Mouse (Mus musculus) liver, embryonic 15.5 days (tissue): ENCODE data around the gene Rbp7. TPM values are rescaled to one million over a fixed set of nuclear protein-coding genes. Genes with fewer than 3 reads are reported as not detected.
"Not testable (repeated sequence)": the region's sequence is repeated elsewhere in the genome, so short reads cannot be mapped to it uniquely, and the experiment has no call there.

Experiments used
- ATAC-seq: fragments of 200-750 bp; cut with Nextera tagmentation; 2 replicates; pipeline ENCODE4 v1.8.0; 2017; ENCODE audit warnings: moderate number of reproducible peaks, mild to moderate bottlenecking, moderate library complexity; ENCODE audit not compliant: insufficient read depth
- H3K27ac ChIP-seq: fragments of 300-500 bp; sonication (generic); replicated peaks from 2 replicates; pipeline ENCODE4 v1.5.1; 2015; ENCODE audit warnings: mild to moderate bottlenecking, inconsistent platforms
- H3K27me3 ChIP-seq: fragments of 300-500 bp; sonication (generic); 2 replicates; pipeline ENCODE4 v1.6.1; 2015; ENCODE audit warnings: mild to moderate bottlenecking, inconsistent platforms
- H3K36me3 ChIP-seq: fragments of 300-500 bp; sonication (generic); replicated peaks from 2 replicates; pipeline ENCODE4 v1.6.1; 2015; ENCODE audit warnings: moderate library complexity, mild to moderate bottlenecking, inconsistent platforms
- H3K4me1 ChIP-seq: fragments of 300-500 bp; sonication (generic); replicated peaks from 2 replicates; pipeline ENCODE4 v1.6.1; 2015; ENCODE audit warnings: inconsistent platforms
- H3K4me2 ChIP-seq: fragments of 300-500 bp; sonication (generic); 2 replicates; pipeline ENCODE4 v1.6.1; 2015; ENCODE audit warnings: moderate library complexity, mild to moderate bottlenecking, inconsistent platforms
- H3K4me3 ChIP-seq: fragments of 300-500 bp; sonication (generic); replicated peaks from 2 replicates; pipeline ENCODE4 v1.5.1; 2015; ENCODE audit warnings: mild to moderate bottlenecking, inconsistent platforms
- H3K9ac ChIP-seq: fragments of 300-500 bp; sonication (generic); 2 replicates; pipeline ENCODE4 v1.6.1; 2015; ENCODE audit warnings: moderate library complexity, mild to moderate bottlenecking, inconsistent platforms
- H3K9me3 ChIP-seq: fragments of 300-500 bp; sonication (generic); replicated peaks from 2 replicates; pipeline ENCODE4 v1.6.1; 2016; ENCODE audit warnings: inconsistent platforms
- WGBS: fragments of 180-500 bp; shearing (Covaris S2); methylation state at CpG from one replicate; pipeline ENCODE4 v1.1.7; 2015; ENCODE audit warnings: mixed read lengths; ENCODE audit not compliant: insufficient replicate concordance; 5-methylcytosine and 5-hydroxymethylcytosine counted together
- polyA plus RNA-seq: library from polyadenylated mRNA; unstranded; fragments of >200 nt; fragmentation: Nextera tagmentation; extraction: Ambion mirVana; gene quantifications from 2 replicates; pipeline ENCODE4 v1.2.1, GENCODE M21; 2015

Rbp7 gene
- polyA plus RNA-seq, 1 experiment from 2014 or later, result not detected

- no peaks in the 10 kb centered on the region for H3K9me3 ChIP-seq
- no peak overlapping the region for H3K9ac ChIP-seq
- no peaks in the 10 kb centered on the region for H3K27me3 ChIP-seq
- ATAC-seq, result no peak
- H3K4me3 ChIP-seq, result no peak overlapping the region
- H3K27ac ChIP-seq, result no peak overlapping the region
- WGBS, result 72% methylated on average over 17 of the region's 17 CpGs
- no peak overlapping the region for H3K4me2 ChIP-seq
- H3K36me3 ChIP-seq, result no peaks in the 10 kb centered on the region
- H3K4me1 ChIP-seq, result no peaks in the 10 kb centered on the region
Measured at GRCm38 (mm10) chr4:149454263-149454662, 515 bp downstream of the Rbp7 start.

DNA sequence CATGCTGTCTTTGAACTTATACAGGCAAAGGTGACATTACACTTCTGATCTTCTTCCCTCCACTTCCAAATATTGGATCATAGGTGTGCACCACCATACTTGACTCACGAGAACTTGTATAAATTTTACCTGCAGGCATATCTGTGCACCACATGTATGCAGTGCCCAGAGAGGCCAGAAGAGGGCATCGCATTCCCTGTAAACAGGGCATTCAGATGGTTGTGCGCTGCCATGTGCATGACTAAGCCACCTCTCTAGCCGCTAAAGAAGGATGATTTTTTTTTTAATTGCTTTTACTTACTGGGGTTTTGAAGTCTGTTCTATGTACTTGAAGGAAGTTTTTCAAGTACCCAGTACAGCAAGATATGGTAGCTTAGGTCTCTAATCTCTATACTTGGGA is 1.1 kb downstream of the Rbp7 start:
- H3K9ac ChIP-seq, result no peak overlapping the region
- no peaks in the 10 kb centered on the region for H3K9me3 ChIP-seq
- WGBS, result 65% methylated on average over 4 of the region's 4 CpGs
- H3K36me3 ChIP-seq, result no peaks in the 10 kb centered on the region
- no peaks in the 10 kb centered on the region for H3K27me3 ChIP-seq
- no peaks in the 10 kb centered on the region for H3K4me1 ChIP-seq
- ATAC-seq, result no peak
- H3K27ac ChIP-seq, result no peak overlapping the region
- no peak overlapping the region for H3K4me3 ChIP-seq
- no peak overlapping the region for H3K4me2 ChIP-seq

DNA sequence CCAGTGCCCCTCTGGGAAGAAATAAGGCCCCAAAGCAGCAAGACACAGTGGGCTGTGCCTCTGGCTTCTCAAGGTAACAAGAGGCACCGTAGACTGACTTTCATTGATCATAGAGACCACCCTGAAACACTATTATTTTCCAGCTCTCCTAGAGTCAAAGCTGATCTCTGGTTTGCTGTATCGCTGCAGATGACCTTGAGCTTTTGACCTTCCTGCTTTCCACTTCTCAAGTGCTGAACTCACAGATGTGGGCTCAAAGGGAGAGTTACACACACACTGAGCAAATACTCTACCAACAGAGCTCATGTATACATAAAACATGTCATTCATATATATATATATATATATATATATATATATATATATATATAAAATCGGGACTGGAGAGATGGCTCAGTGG is 4.1 kb downstream of the Rbp7 start:
- WGBS, result 54% methylated on average over 3 of the region's 3 CpGs
- Histone ChIP-seq H3K4me1 (peaks cover 8% of the 10 kb centered on the region), H3K27me3 (no peaks in the 10 kb centered on the region), H3K36me3 (no peaks in the 10 kb centered on the region), H3K9ac (no peak overlapping the region), H3K9me3 (no peaks in the 10 kb centered on the region), H3K4me2 (no peak overlapping the region), H3K4me3 (no peak overlapping the region), H3K27ac (no peak overlapping the region)
- ATAC-seq, result no peak

GRCm38 (mm10) chr4:149446309-149446708 is 8.5 kb downstream of the Rbp7 start:
- peak overlapping the region; percentile 44; the same call in 1 of the 2 replicates for H3K4me3 ChIP-seq
- H3K4me1 ChIP-seq, result peaks cover 21% of the 10 kb centered on the region
- 45% methylated on average over 1 of the region's 1 CpGs for WGBS
- no peak overlapping the region for H3K27ac ChIP-seq
- H3K36me3 ChIP-seq, result no peaks in the 10 kb centered on the region
- no peak overlapping the region for H3K9ac ChIP-seq
- ATAC-seq, result no peak
- no peaks in the 10 kb centered on the region for H3K27me3 ChIP-seq
- no peaks in the 10 kb centered on the region for H3K9me3 ChIP-seq
- peak overlapping the region; percentile 73 for H3K4me2 ChIP-seq

GRCm38 (mm10) chr4:149445868-149446267 is 8.9 kb downstream of the Rbp7 start:
- Histone ChIP-seq H3K36me3 (no peaks in the 10 kb centered on the region), H3K27me3 (no peaks in the 10 kb centered on the region), H3K4me1 (peaks cover 21% of the 10 kb centered on the region), H3K4me2 (peak overlapping the region; percentile 73), H3K9me3 (no peaks in the 10 kb centered on the region), H3K27ac (peak overlapping the region; percentile 70), H3K4me3 (peak overlapping the region; percentile 44), H3K9ac (peak overlapping the region; percentile 48)
- peak; percentile 36 for ATAC-seq
- 5% methylated on average over 11 of the region's 11 CpGs for WGBS

GRCm38 (mm10) chr4:149444964-149445701 is 9.6 kb downstream of the Rbp7 start:
- H3K36me3 ChIP-seq, result no peaks in the 10 kb centered on the region
- H3K4me3 ChIP-seq, result peak overlapping the region; percentile 44
- peak overlapping the region; percentile 70 for H3K27ac ChIP-seq
- peak overlapping the region; percentile 73 for H3K4me2 ChIP-seq
- ATAC-seq, result peak; percentile 92
- no peaks in the 10 kb centered on the region for H3K27me3 ChIP-seq
- H3K9ac ChIP-seq, result peak overlapping the region; percentile 48
- peaks cover 21% of the 10 kb centered on the region for H3K4me1 ChIP-seq
- no peaks in the 10 kb centered on the region for H3K9me3 ChIP-seq
- WGBS, result under 1% methylated on average over 36 of the region's 36 CpGs

DNA sequence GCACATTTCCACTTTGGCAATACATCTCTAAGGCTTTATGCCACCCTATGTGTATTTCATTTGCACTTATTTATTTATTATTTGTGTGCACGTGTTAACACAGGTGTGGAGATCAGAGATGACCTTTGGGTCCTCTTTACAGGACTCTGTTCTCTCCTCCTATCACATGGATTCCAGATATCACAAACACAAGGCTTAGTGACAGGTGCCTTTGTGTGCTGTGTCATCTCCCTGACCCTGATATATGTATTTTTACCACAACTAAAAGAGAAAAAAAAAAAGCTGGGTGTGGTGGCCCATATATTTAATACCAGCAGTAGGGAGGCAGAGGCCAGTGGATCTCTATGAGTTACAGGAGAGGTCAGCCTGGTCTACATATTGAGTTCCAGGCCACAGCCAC is 10.3 kb downstream of the Rbp7 start:
- 34% methylated on average over 1 of the region's 1 CpGs for WGBS
- no peak for ATAC-seq

DNA sequence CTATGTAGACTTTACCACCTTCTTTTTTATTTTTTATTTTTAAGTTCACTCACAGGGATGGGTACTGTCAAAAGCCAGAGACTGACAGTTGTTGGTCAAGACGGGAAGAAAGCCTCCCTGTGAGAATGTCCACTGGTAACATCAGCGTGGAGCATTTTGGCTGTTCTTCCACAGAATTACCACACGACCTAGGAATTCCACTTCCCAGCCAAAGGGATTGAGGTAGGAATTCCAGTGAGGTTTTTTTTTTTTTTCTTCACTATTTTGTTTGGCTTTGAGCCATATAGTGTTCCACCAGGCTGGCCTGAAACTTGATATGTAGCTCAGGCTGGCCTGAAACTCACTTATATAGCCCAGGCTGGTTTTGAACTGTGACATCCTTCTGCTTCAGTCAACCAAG is 12.3 kb downstream of the Rbp7 start:
- Histone ChIP-seq H3K4me1 (peaks cover 28% of the 10 kb centered on the region), H3K36me3 (no peaks in the 10 kb centered on the region), H3K4me2 (no peak overlapping the region), H3K27me3 (no peaks in the 10 kb centered on the region), H3K27ac (no peak overlapping the region), H3K4me3 (no peak overlapping the region), H3K9me3 (no peaks in the 10 kb centered on the region), H3K9ac (no peak overlapping the region)
- ATAC-seq, result no peak
- WGBS, result 54% methylated on average over 3 of the region's 3 CpGs

More for the DNA sequence above, 10.3 kb downstream of the Rbp7 start:
- Histone ChIP-seq H3K4me2 (no peak overlapping the region; the same call in 1 of the 2 replicates), H3K4me1 (peaks cover 24% of the 10 kb centered on the region), H3K9me3 (no peaks in the 10 kb centered on the region), H3K36me3 (no peaks in the 10 kb centered on the region), H3K27me3 (no peaks in the 10 kb centered on the region), H3K9ac (no peak overlapping the region), H3K4me3 (no peak overlapping the region), H3K27ac (no peak overlapping the region)

DNA sequence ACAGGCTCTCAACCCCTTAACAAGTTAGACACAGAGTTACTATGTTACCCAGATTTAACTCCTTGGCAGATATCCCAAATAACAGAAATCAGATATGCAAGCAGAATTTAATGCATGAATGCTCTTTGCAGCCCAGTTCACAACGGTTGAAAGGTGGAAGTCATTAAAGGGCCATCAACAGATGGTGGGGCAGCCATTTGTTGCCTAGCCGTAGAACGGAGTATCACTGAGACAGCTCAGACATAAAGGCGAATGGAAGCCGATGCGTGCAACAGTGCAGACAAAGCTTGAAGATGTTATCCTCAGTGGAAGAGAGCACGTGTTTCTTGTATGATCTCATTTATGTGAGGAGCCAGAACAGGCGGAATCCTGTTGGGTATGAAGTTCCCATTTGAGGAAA is 14.2 kb downstream of the Rbp7 start:
- no peaks in the 10 kb centered on the region for H3K9me3 ChIP-seq
- H3K27ac ChIP-seq, result no peak overlapping the region
- H3K4me3 ChIP-seq, result no peak overlapping the region
- no peak for ATAC-seq
- peaks cover 19% of the 10 kb centered on the region for H3K4me1 ChIP-seq
- no peaks in the 10 kb centered on the region for H3K27me3 ChIP-seq
- no peak overlapping the region for H3K4me2 ChIP-seq
- WGBS, result 60% methylated on average over 8 of the region's 8 CpGs
- H3K9ac ChIP-seq, result no peak overlapping the region
- H3K36me3 ChIP-seq, result no peaks in the 10 kb centered on the region

DNA sequence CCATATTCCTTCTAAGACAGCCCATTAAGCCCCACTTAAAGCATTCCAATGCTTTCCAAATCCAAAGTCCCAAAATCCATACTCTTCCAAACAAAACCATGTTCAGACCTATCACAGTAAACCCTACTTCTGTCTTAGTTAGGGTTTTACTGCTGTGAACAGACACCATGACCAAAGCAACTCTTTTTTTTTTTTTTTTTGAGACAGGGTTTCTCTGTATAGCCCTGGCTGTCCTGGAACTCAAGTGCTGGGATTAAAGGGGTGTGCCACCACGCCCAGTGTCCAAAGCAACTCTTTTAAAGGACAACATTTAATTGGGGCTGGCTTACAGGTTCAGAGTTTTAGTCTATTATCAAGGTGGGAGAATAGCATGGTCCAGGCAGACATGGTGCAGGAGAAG is 22.9 kb downstream of the Rbp7 start:
- not testable (repeated sequence) for H3K4me3 ChIP-seq, H3K36me3 ChIP-seq, H3K9me3 ChIP-seq, H3K27me3 ChIP-seq, ATAC-seq, H3K9ac ChIP-seq, H3K27ac ChIP-seq, H3K4me1 ChIP-seq, H3K4me2 ChIP-seq
- 64% methylated on average over 1 of the region's 1 CpGs for WGBS

DNA sequence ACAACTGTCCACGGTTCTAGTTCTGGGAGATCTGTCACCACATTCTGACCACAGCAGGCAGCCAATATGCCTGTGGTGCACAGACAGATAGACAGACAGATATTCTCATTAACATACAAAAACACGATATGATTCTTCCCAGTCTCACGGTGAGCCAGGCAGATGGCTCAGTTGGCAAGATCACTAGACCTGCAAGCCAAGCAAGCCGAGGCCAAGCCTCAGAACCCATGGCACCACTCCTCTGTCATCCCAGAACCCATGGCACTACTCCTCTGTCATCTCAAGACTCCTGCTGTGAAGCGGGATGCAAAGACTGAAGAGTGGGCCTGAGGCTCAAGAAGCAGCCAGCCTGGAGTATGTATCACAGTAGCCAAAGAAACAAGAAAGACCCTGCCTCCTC is 25.2 kb downstream of the Rbp7 start:
- Histone ChIP-seq H3K27me3 (no peaks in the 10 kb centered on the region), H3K9ac (no peak overlapping the region), H3K9me3 (no peaks in the 10 kb centered on the region), H3K4me1 (peaks cover 14% of the 10 kb centered on the region), H3K27ac (no peak overlapping the region), H3K4me2 (no peak overlapping the region), H3K36me3 (no peaks in the 10 kb centered on the region), H3K4me3 (no peak overlapping the region)
- ATAC-seq, result no peak
- WGBS, result 50% methylated on average over 5 of the region's 5 CpGs
